Mouse (Mus musculus) lung, postnatal 36 days (tissue): ENCODE measurements around the gene Kmt2b.

Experiments used
- DNase-seq: peaks from one replicate; pipeline ENCODE4 v3.0.0; 2022; ENCODE audit warnings: mixed read lengths

Gene Kmt2b

GRCm38 (mm10) chr7:30588676-30589434, at the start of gene Kmt2b:
TSS of gene Kmt2b (minus strand) at chr7:30588726.
- DNase-seq: peak; percentile 98

DNA sequence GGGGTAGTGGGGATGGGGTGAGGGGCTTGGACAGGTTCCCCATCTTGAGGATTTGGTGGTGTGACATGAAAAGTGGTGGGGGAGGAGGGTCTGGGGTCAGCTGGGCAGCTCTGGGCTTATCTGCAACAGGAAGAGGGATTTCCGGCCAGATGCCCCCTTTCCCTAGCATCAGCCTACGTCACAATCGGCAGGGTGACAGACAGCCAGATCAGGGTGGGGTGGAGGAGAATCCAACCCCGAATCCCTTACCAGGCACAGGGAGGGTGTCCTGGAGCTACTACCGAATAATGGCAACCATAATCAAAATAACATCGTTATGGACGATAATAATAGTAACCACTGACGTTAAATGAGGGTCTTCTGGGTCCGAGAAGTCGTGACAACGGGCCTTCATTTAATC, 47.9 kb upstream of the Kmt2b start:
- no peak for DNase-seq

- DNase-seq: no peak
Observed at GRCm38 (mm10) chr7:30635752-30636151, 47.2 kb upstream of the Kmt2b start, which contains the start of gene Etv2. TSS of gene Etv2 (minus strand) at chr7:30635852.

- peak; percentile 50 for DNase-seq
Observed at GRCm38 (mm10) chr7:30634621-30635020, 46.1 kb upstream of the Kmt2b start.

DNA sequence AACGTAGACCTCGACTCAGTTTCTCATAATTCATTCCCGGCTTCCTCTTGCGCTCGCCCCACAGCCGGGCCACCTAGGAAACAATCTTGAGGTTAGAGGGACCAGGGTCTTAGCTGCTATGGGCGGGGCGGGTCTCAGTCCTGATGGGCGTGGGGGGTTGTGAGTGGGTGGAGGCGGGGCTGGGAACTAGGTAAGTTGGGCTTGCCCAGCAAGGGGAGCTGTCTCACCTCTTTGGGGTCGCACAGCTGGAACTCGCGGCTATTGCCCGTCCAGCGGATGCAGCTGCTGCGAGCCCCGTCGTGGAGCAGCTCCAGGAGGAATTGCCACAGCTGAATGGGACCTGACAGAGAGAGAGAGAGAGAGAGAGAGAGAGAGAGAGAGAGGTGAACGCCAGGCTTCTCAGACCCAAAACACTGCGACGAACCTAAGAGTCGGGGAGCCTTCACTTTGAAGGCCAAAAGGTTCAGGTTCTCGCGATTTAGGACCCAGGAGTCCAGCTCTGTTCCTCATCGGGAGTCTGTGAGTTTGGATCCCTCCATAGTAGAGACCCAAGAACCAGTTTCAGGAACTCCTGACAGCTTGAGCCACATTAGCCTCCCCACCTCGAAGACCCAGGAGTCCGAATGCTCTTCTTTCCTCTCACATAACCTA, 45.4 kb upstream of the Kmt2b start:
- no peak for DNase-seq

GRCm38 (mm10) chr7:30629013-30629412, 40.5 kb upstream of the Kmt2b start:
- DNase-seq: no peak

- no peak for DNase-seq
Observed at GRCm38 (mm10) chr7:30626647-30627046, 38.1 kb upstream of the Kmt2b start.

DNA sequence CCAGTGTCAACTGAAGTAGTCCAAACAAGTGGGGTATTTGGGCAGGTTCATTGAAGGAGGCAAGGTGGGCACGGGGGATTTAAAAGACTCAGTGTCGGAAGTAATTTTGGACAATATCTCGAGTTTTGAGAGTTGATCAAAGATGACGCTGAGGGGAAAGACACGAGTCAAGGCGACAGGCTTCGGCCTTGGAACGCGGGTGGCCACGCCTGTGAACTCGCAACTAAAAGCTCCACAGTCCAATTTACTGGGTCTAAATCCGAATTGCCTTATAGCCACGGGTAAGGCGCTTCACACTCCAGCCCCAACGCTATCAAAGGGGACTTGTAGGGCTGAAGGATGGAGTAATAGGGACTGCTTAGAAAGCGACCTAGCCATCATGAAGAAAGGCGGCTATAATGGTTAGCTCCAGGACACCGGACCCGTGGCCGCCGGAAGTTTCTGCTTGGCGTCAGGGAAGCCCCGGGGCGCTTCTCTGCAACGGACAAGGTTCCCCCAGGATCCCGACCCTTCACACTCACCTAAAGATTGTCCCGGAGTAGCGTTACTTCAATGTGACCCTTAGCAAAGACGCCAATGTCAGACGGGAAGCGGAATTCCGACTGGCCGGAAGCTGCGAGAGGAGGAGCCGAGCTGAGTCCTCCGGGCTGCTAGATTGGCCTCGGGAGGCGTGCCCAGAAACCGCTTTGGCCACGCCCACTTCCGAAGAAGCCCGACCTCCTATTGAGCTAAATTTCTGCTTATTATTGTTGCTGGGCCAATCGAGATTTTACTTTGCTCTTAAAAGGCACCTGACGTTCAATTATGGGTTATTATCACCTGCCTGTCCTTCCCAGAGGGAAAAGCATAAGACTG, 37.2 kb upstream of the Kmt2b start, which contains the start of gene Cox6b1:
Gene Cox6b1 (minus strand): TSS at position 622 of the 855 bp plus-strand sequence.
- DNase-seq: peak; percentile 91

GRCm38 (mm10) chr7:30619202-30619601, 30.7 kb upstream of the Kmt2b start:
- peak; percentile 41 for DNase-seq

- DNase-seq: no peak
Observed at GRCm38 (mm10) chr7:30618658-30619057, 30.1 kb upstream of the Kmt2b start.

GRCm38 (mm10) chr7:30615049-30615760, 26.7 kb upstream of the Kmt2b start:
- no peak for DNase-seq

DNA sequence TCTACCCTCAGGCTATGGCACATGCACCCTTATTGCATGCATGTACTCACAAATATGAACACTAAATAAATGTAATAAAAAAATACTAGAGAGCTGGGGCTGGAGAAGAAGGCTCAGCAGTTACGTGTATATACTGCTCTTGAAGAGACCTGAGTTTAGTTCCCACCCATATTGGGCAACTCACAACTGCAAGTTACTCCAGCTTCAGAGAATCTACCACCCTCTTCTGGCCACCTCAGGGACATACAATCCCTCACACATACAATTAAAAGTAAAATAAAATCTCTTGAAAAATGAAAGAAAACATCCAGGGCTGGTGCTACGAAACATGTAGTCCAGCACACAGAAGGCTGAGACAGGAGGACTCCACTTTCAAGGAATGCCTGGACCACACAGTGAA, 25.9 kb upstream of the Kmt2b start:
- DNase-seq: peak; percentile 26

- peak; percentile 76 for DNase-seq
Observed at GRCm38 (mm10) chr7:30613529-30614112, 25.1 kb upstream of the Kmt2b start.

DNA sequence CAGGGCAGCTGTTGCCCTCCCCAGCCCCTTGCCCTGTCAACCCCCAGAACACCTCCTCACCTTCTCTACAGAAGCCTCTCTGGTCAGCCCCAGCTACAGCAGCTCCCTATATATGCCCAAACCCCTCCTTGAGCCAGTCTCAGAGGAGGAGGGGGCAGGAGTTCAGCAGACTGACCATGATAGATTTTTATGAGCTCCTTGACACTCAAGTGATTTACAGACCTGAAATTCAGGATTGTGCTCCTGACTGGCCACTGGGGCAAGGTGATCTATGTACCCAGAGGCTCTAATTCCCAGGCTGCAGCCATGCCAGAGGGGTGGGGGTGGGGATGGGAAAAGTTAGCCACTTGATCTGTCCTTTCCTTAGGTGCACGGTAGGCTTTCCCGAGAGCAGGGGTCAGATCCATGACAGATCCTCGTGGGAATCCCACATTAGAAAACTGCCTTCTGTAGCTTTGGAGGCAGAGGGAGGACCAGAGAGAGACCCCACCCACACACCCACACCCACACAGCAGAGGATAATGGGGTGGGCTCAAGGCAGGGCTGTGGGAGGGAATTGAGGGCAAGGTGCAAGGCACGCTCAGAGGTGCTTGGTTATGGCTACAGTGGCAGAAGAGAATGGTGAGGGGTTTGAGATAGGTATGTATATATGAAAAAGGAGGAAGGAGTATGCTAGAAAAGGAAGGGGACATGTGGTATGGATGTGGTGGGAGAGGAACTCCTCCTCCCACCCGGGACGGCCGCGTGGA, 24.3 kb upstream of the Kmt2b start, which contains the start of gene Upk1a:
Gene Upk1a (minus strand): TSS at position 194 of the 749 bp plus-strand sequence.
- no peak for DNase-seq

- DNase-seq: no peak
Observed at GRCm38 (mm10) chr7:30610043-30610442, 21.5 kb upstream of the Kmt2b start.

DNA sequence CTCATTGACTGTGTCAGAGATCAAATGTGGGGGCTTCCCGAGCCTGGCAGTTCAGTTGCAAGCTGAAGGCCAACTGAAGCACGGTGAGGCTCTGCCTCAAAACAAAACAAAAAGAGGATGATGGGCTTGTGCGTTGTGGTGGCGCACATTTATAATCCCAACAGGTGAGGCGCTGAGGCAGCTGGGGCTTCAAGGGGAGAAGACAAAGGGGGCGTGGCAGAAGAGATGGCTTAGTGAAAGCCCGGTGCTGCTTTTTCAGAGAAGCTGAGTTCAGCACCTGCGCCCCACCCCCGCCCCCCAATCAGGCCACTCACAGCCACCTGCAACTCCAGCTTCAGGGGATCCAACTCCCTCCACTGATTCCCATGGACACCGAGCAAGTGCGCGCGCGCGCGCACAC, 19.9 kb upstream of the Kmt2b start:
- DNase-seq: no peak

- DNase-seq: peak; percentile 87
Observed at GRCm38 (mm10) chr7:30607706-30608309, 19.3 kb upstream of the Kmt2b start.

DNA sequence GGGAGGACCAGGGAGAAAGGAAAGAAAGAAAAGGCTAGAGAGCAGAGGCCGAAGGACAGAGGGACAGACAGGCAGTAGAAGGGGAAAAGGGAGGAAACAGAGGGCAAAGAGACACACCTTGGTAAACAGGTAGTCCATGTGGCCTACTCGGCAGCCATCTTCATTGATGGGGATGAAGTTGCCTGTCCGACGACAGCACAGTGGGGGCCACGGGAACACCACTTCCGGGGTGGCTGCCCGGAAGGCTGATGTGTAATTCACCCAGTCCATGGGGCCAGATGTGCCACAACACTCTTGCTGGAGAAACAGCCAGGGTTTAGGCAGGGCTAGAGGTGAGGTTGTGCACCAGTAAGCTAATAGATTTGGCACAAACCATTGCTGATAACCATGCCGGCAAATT, 16.4 kb upstream of the Kmt2b start:
- no peak for DNase-seq

DNA sequence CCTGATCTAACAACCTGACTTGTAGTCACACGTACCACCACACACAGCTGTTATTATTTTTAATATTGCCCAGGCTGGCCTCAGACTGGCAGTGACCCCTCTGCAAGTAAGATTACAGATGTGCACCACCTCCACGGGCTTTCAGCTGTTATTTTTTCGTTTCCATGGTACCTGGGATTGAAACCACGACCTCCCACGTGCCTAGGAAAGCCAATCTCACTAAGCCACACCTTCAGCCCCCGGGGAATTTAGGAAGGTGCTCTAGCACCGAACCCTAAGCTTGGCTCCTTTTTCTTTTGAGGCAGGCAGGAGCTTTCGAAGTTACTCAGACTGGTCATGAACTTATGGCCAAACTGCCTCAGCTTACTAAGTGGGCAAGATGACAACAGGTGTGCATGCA, 15.9 kb upstream of the Kmt2b start:
- DNase-seq: no peak

DNA sequence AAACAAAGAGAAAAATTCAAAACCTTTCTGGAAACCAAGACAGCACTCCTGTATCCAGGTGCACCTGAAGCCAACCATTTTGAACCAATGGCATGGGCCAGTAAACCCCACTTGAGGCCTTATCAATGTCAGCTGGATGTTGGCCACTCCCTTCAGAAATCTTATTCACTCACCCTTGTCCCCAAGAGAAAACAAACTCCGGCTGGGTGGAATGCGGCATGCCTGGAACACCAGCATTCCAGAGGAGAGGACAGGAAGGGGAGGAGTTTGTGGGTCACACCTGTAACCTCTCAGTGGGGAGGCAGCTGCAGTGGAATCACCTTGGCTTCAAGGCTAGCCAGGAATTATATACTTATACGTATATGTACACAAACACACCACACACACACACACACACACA, 14.1 kb upstream of the Kmt2b start:
- DNase-seq: peak; percentile 88

GRCm38 (mm10) chr7:30600651-30601050, 12.1 kb upstream of the Kmt2b start:
- DNase-seq: peak; percentile 84
